Mouse (Mus musculus): ENCODE measurements around the gene Phka2.
A peak's percentile ranks its signal among the peaks of the same experiment; 100 is the strongest.

Phka2 gene

GRCm38 (mm10) chrX:160502048-160503041, at the start of gene Phka2:
TSS of gene Phka2 (plus strand) at chrX:160502166.
- peak; percentile 84 to 86 for DNase-seq

- DNase-seq = no peak
These were observed 46.3 kb upstream of the Phka2 start for GRCm38 (mm10) chrX:160455686-160456085.

- DNase-seq = no peak
These were observed 30.6 kb upstream of the Phka2 start for GRCm38 (mm10) chrX:160471257-160471786.

- no peak for DNase-seq
These were observed 12.2 kb upstream of the Phka2 start for GRCm38 (mm10) chrX:160489784-160490183.

GRCm38 (mm10) chrX:160494333-160494732, 7.6 kb upstream of the Phka2 start:
- DNase-seq = no peak

- DNase-seq = no peak
These were observed 7.0 kb upstream of the Phka2 start for GRCm38 (mm10) chrX:160494921-160495320.

GRCm38 (mm10) chrX:160496473-160496872, 5.5 kb upstream of the Phka2 start:
- no peak for DNase-seq

GRCm38 (mm10) chrX:160501095-160501494, 871 bp upstream of the Phka2 start:
- no peak for DNase-seq

GRCm38 (mm10) chrX:160501687-160502047, 299 bp upstream of the Phka2 start:
- no peak for DNase-seq

- no peak for DNase-seq
These were observed 7.1 kb downstream of the Phka2 start for GRCm38 (mm10) chrX:160509046-160509445.

- no peak for DNase-seq
These were observed 8.2 kb downstream of the Phka2 start for GRCm38 (mm10) chrX:160510197-160510596.

GRCm38 (mm10) chrX:160516027-160516426, 14.1 kb downstream of the Phka2 start:
- DNase-seq = no peak

GRCm38 (mm10) chrX:160542772-160543171, 40.8 kb downstream of the Phka2 start:
- no peak for DNase-seq

GRCm38 (mm10) chrX:160548875-160549274, 46.9 kb downstream of the Phka2 start:
- DNase-seq = no peak

- no peak for DNase-seq
These were observed 50.1 kb downstream of the Phka2 start for GRCm38 (mm10) chrX:160552066-160552465.

GRCm38 (mm10) chrX:160583589-160583988, 81.6 kb downstream of the Phka2 start:
- no peak for DNase-seq

GRCm38 (mm10) chrX:160584148-160584838, 82.3 kb downstream of the Phka2 start:
- DNase-seq = no peak

GRCm38 (mm10) chrX:160585110-160585509, 83.1 kb downstream of the Phka2 start:
- DNase-seq = no peak

GRCm38 (mm10) chrX:160588523-160588922, 86.6 kb downstream of the Phka2 start:
- DNase-seq = no peak

GRCm38 (mm10) chrX:160590147-160590546, 88.2 kb downstream of the Phka2 start:
- DNase-seq = no peak

- no peak for DNase-seq
These were observed 91.0 kb downstream of the Phka2 start for GRCm38 (mm10) chrX:160592933-160593332.

- DNase-seq = no peak
These were observed 96.1 kb downstream of the Phka2 start for GRCm38 (mm10) chrX:160598055-160598454.

Data from thymus, postnatal 36 days (tissue).